Mouse (Mus musculus): Measurements from ENCODE around the gene Irgm2. TPM values are rescaled to one million over a fixed set of nuclear protein-coding genes. Genes with fewer than 3 reads are reported as not detected.
"Not testable (repeated sequence)": the region's sequence is repeated elsewhere in the genome, so short reads cannot be mapped to it uniquely, and the experiment has no call there.

Gene Irgm2
- polyA plus RNA-seq, 1 experiment from 2014 or later, result 6.9 TPM

GRCm38 (mm10) chr11:58210321-58210886, 11.0 kb downstream of the Irgm2 start:
- WGBS, result 60% methylated on average over 1 of the region's 1 CpGs
- no peak overlapping the region for H3K4me2 ChIP-seq (replicated peaks; ENCODE audit: low read depth, low read length)
- no peak overlapping the region for H3K4me3 ChIP-seq (ENCODE audit: low read depth, low read length)
- TF ChIP-seq CTCF (IDR thresholded peaks at IDR 0.05), result no peak
- TF ChIP-seq EP300 (IDR thresholded peaks at IDR 0.05), result no peak
- H3K27ac ChIP-seq (ENCODE audit: low read length), result no peak overlapping the region
- H3K9me3 ChIP-seq (ENCODE audit: low read length), result no peaks in the 10 kb centered on the region
- H3K4me1 ChIP-seq (ENCODE audit: insufficient read depth, low read depth, low read length), result peaks cover 5% of the 10 kb centered on the region; the same call in 1 of the 2 replicates
- ATAC-seq (no peak), DNase-seq (ENCODE audit: low spot score) (no peak)
- H3K36me3 ChIP-seq (ENCODE audit: insufficient read depth, low read length), result no peaks in the 10 kb centered on the region
- H3K9ac ChIP-seq (replicated peaks; ENCODE audit: low read depth), result no peak overlapping the region
- no peaks in the 10 kb centered on the region for H3K27me3 ChIP-seq (replicated peaks; ENCODE audit: insufficient read depth, low read length)

- TF ChIP-seq CTCF (IDR thresholded peaks at IDR 0.05) (no peak), EP300 (IDR thresholded peaks at IDR 0.05) (no peak)
- no peak for ATAC-seq
- Histone ChIP-seq H3K36me3 (ENCODE audit: insufficient read depth, low read length) (no peaks in the 10 kb centered on the region), H3K9me3 (ENCODE audit: low read length) (no peaks in the 10 kb centered on the region), H3K4me1 (ENCODE audit: insufficient read depth, low read depth, low read length) (peaks cover 5% of the 10 kb centered on the region; the same call in 1 of the 2 replicates), H3K27me3 (replicated peaks; ENCODE audit: insufficient read depth, low read length) (no peaks in the 10 kb centered on the region), H3K27ac (ENCODE audit: low read length) (no peak overlapping the region), H3K9ac (replicated peaks; ENCODE audit: low read depth) (no peak overlapping the region), H3K4me3 (ENCODE audit: low read depth, low read length) (no peak overlapping the region), H3K4me2 (replicated peaks; ENCODE audit: low read depth, low read length) (no peak overlapping the region)
- DNase-seq (ENCODE audit: low spot score), result no peak
- 29% methylated on average over 9 of the region's 9 CpGs for WGBS
Measured at GRCm38 (mm10) chr11:58211062-58211681, 11.8 kb downstream of the Irgm2 start.

- H3K9ac ChIP-seq (replicated peaks; ENCODE audit: low read depth), result no peak overlapping the region
- ATAC-seq (no peak), DNase-seq (ENCODE audit: low spot score) (no peak)
- H3K4me1 ChIP-seq (ENCODE audit: insufficient read depth, low read depth, low read length), result peaks cover 5% of the 10 kb centered on the region; the same call in 1 of the 2 replicates
- no peaks in the 10 kb centered on the region for H3K36me3 ChIP-seq (ENCODE audit: insufficient read depth, low read length)
- H3K27ac ChIP-seq (ENCODE audit: low read length), result no peak overlapping the region
- no peak for TF ChIP-seq EP300 (IDR thresholded peaks at IDR 0.05)
- TF ChIP-seq CTCF (IDR thresholded peaks at IDR 0.05), result no peak
- H3K27me3 ChIP-seq (replicated peaks; ENCODE audit: insufficient read depth, low read length), result no peaks in the 10 kb centered on the region
- no peak overlapping the region for H3K4me2 ChIP-seq (replicated peaks; ENCODE audit: low read depth, low read length)
- no peaks in the 10 kb centered on the region for H3K9me3 ChIP-seq (ENCODE audit: low read length)
- H3K4me3 ChIP-seq (ENCODE audit: low read depth, low read length), result no peak overlapping the region
- 25% methylated on average over 2 of the region's 2 CpGs for WGBS
Measured at GRCm38 (mm10) chr11:58211682-58212067, 12.3 kb downstream of the Irgm2 start.

- no peak overlapping the region for H3K9ac ChIP-seq (replicated peaks; ENCODE audit: low read depth)
- no peaks in the 10 kb centered on the region for H3K36me3 ChIP-seq (ENCODE audit: insufficient read depth, low read length)
- no peaks in the 10 kb centered on the region for H3K27me3 ChIP-seq (replicated peaks; ENCODE audit: insufficient read depth, low read length)
- DNase-seq (ENCODE audit: low spot score) (no peak), ATAC-seq (no peak)
- H3K4me3 ChIP-seq (ENCODE audit: low read depth, low read length), result no peak overlapping the region
- H3K4me2 ChIP-seq (replicated peaks; ENCODE audit: low read depth, low read length), result peak overlapping the region; percentile 61; the same call in 1 of the 2 replicates
- peaks cover 5% of the 10 kb centered on the region; the same call in 1 of the 2 replicates for H3K4me1 ChIP-seq (ENCODE audit: insufficient read depth, low read depth, low read length)
- no peaks in the 10 kb centered on the region for H3K9me3 ChIP-seq (ENCODE audit: low read length)
- TF ChIP-seq CTCF (IDR thresholded peaks at IDR 0.05) (no peak), EP300 (IDR thresholded peaks at IDR 0.05) (no peak)
- no peak overlapping the region for H3K27ac ChIP-seq (ENCODE audit: low read length)
- WGBS, result 74% methylated on average over 7 of the region's 7 CpGs
Measured at GRCm38 (mm10) chr11:58213673-58214342, 14.4 kb downstream of the Irgm2 start.

- no peaks in the 10 kb centered on the region for H3K27me3 ChIP-seq (replicated peaks; ENCODE audit: insufficient read depth, low read length)
- H3K4me2 ChIP-seq (replicated peaks; ENCODE audit: low read depth, low read length), result peak overlapping the region; percentile 61
- TF ChIP-seq CTCF (IDR thresholded peaks at IDR 0.05), result no peak
- no peak for TF ChIP-seq EP300 (IDR thresholded peaks at IDR 0.05)
- DNase-seq (ENCODE audit: low spot score), result peak; percentile 91
- H3K36me3 ChIP-seq (ENCODE audit: insufficient read depth, low read length), result no peaks in the 10 kb centered on the region
- peak overlapping the region; percentile 61 for H3K4me3 ChIP-seq (ENCODE audit: low read depth, low read length)
- no peaks in the 10 kb centered on the region for H3K9me3 ChIP-seq (ENCODE audit: low read length)
- H3K9ac ChIP-seq (replicated peaks; ENCODE audit: low read depth), result peak overlapping the region; percentile 65
- peaks cover 5% of the 10 kb centered on the region; the same call in 1 of the 2 replicates for H3K4me1 ChIP-seq (ENCODE audit: insufficient read depth, low read depth, low read length)
- ATAC-seq, result peak; percentile 93
- WGBS, result 28% methylated on average over 16 of the region's 17 CpGs
- peak overlapping the region; percentile 82 for H3K27ac ChIP-seq (ENCODE audit: low read length)
Measured at GRCm38 (mm10) chr11:58214391-58215048, 15.1 kb downstream of the Irgm2 start.

- not testable (repeated sequence) for H3K4me1 ChIP-seq (ENCODE audit: insufficient read depth, low read depth, low read length); H3K36me3 ChIP-seq (ENCODE audit: insufficient read depth, low read length); H3K27ac ChIP-seq (ENCODE audit: low read length); H3K9me3 ChIP-seq (ENCODE audit: low read length); H3K27me3 ChIP-seq (replicated peaks; ENCODE audit: insufficient read depth, low read length); DNase-seq (ENCODE audit: low spot score)
- peak; percentile 29 for ATAC-seq
- Histone ChIP-seq H3K9ac (replicated peaks; ENCODE audit: low read depth) (peak overlapping the region; percentile 65; the same call in 1 of the 2 replicates), H3K4me2 (replicated peaks; ENCODE audit: low read depth, low read length) (peak overlapping the region; percentile 61), H3K4me3 (ENCODE audit: low read depth, low read length) (peak overlapping the region; percentile 61)
- WGBS, result 7% methylated on average over 2 of the region's 3 CpGs
Measured at GRCm38 (mm10) chr11:58215049-58215430, 15.6 kb downstream of the Irgm2 start.
